Mouse (Mus musculus) liver, embryonic 15.5 days (tissue): ENCODE measurements around the gene Stx1b. TPM values are rescaled to one million over a fixed set of nuclear protein-coding genes. Genes with fewer than 3 reads are reported as not detected.
"Not testable (repeated sequence)": the region's sequence is repeated elsewhere in the genome, so short reads cannot be mapped to it uniquely, and the experiment has no call there.

Experiments
- ATAC-seq: fragments of 200-750 bp; cut with Nextera tagmentation; 2 replicates; pipeline ENCODE4 v1.8.0; 2017; ENCODE audit warnings: moderate number of reproducible peaks, mild to moderate bottlenecking, moderate library complexity; ENCODE audit not compliant: insufficient read depth
- H3K27ac ChIP-seq: fragments of 300-500 bp; sonication (generic); replicated peaks from 2 replicates; pipeline ENCODE4 v1.5.1; 2015; ENCODE audit warnings: mild to moderate bottlenecking, inconsistent platforms
- H3K27me3 ChIP-seq: fragments of 300-500 bp; sonication (generic); 2 replicates; pipeline ENCODE4 v1.6.1; 2015; ENCODE audit warnings: mild to moderate bottlenecking, inconsistent platforms
- H3K36me3 ChIP-seq: fragments of 300-500 bp; sonication (generic); replicated peaks from 2 replicates; pipeline ENCODE4 v1.6.1; 2015; ENCODE audit warnings: moderate library complexity, mild to moderate bottlenecking, inconsistent platforms
- H3K4me1 ChIP-seq: fragments of 300-500 bp; sonication (generic); replicated peaks from 2 replicates; pipeline ENCODE4 v1.6.1; 2015; ENCODE audit warnings: inconsistent platforms
- H3K4me2 ChIP-seq: fragments of 300-500 bp; sonication (generic); 2 replicates; pipeline ENCODE4 v1.6.1; 2015; ENCODE audit warnings: moderate library complexity, mild to moderate bottlenecking, inconsistent platforms
- H3K4me3 ChIP-seq: fragments of 300-500 bp; sonication (generic); replicated peaks from 2 replicates; pipeline ENCODE4 v1.5.1; 2015; ENCODE audit warnings: mild to moderate bottlenecking, inconsistent platforms
- H3K9ac ChIP-seq: fragments of 300-500 bp; sonication (generic); 2 replicates; pipeline ENCODE4 v1.6.1; 2015; ENCODE audit warnings: moderate library complexity, mild to moderate bottlenecking, inconsistent platforms
- H3K9me3 ChIP-seq: fragments of 300-500 bp; sonication (generic); replicated peaks from 2 replicates; pipeline ENCODE4 v1.6.1; 2016; ENCODE audit warnings: inconsistent platforms
- WGBS: fragments of 180-500 bp; shearing (Covaris S2); methylation state at CpG from one replicate; pipeline ENCODE4 v1.1.7; 2015; ENCODE audit warnings: mixed read lengths; ENCODE audit not compliant: insufficient replicate concordance; 5-methylcytosine and 5-hydroxymethylcytosine counted together
- polyA plus RNA-seq: library from polyadenylated mRNA; unstranded; fragments of >200 nt; fragmentation: Nextera tagmentation; extraction: Ambion mirVana; gene quantifications from 2 replicates; pipeline ENCODE4 v1.2.1, GENCODE M21; 2015

The Stx1b gene
- polyA plus RNA-seq, 1 experiment from 2014 or later, result 0.43 TPM

DNA sequence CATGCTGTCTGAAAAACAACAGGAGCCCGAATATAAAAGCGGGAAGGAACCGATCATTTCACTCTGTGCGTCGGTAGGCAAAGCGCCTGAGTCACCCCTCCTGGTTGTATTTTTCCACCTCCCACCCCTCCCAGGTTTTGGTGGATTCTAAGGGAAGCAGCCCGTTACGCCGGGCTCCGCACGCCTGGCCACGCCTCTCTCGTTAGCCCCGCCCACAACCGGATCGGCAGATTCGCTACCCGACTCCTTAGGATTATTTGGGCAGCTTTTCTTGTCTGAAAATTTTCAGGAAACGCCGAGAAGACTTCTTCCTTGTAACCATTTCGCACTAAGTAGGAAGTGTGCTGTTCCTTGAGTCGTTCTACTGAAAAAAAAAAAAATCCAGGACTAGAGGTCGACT is 47.9 kb downstream of the Stx1b start, which contains the start of gene Setd1a:
Gene Setd1a, plus strand, starts transcription at position 245 of the 400 bp plus-strand sequence.
- WGBS, result under 1% methylated on average over 23 of the region's 23 CpGs
- ATAC-seq, result peak; percentile 56
- H3K4me1 ChIP-seq, result peaks cover 53% of the 10 kb centered on the region

DNA sequence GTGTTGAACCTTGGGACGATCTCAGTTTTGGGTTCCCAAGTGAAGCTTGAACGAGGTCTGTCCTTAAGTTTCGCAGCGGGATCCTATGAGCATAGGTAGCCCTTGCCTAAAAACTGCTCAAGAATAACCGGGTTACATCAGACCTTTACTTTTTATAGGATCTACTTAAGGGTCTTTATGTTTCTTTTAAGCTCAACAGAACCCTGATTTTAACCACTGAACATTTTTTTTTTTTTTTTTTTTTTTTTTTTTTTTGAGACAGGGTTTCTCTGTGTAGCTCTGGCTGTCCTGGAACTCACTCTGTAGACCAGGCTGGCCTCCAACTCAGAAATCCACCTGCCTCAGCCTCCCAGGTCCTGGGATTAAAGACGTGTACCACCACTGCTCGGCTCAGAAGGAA is 48.5 kb downstream of the Stx1b start:
- H3K27ac ChIP-seq, result peak overlapping the region; percentile 97
- peaks cover 59% of the 10 kb centered on the region for H3K4me1 ChIP-seq
- 62% methylated on average over 7 of the region's 7 CpGs for WGBS
- H3K4me3 ChIP-seq, result peak overlapping the region; percentile 92
- peak overlapping the region; percentile 83 for H3K9ac ChIP-seq
- not testable (repeated sequence) for H3K9me3 ChIP-seq, ATAC-seq, H3K27me3 ChIP-seq
- peaks cover 25% of the 10 kb centered on the region for H3K36me3 ChIP-seq
- peak overlapping the region; percentile 91 for H3K4me2 ChIP-seq

More for the DNA sequence above, 47.9 kb downstream of the Stx1b start, which contains the start of gene Setd1a:
- Histone ChIP-seq H3K36me3 (peaks cover 31% of the 10 kb centered on the region), H3K27me3 (no peaks in the 10 kb centered on the region), H3K4me3 (peak within 1 kb of the TSS; percentile 92), H3K27ac (peak within 1 kb of the TSS; percentile 97), H3K9ac (peak within 1 kb of the TSS; percentile 83), H3K9me3 (no peaks in the 10 kb centered on the region), H3K4me2 (peak within 1 kb of the TSS; percentile 91)

DNA sequence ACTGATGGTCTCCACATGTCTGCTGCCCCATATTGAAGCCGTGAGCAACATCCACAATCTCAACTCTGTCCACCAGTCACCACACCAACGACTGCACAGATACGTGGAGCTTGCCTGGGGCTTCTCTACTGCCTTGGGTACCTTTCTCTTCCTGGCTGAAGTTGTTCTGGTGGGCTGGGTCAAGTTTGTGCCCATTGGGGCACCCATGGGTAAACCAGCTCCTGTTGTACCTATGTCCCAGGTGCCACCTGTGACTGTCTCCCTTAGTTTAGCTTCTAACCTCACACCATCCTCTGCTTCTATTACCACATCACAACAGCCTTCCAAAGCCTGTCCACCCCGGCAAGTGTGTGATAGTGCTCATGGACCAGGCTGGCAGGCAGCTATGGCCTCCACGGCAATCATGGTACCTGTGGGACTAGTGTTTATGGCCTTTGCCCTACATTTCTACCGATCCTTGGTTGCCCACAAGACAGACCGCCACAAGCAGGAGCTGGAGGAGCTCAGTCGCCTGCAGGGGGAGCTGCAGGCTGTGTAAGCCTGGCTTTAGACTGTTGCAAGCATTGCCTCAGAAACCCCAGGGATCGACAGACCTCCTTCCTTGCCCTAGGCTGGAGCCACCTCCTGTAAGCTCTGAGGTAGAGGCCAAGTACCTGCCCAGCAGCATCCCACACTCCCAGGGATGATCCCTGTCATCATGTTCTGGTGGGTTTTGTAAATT is 50.5 kb downstream of the Stx1b start:
- 35% methylated on average over 9 of the region's 9 CpGs for WGBS
- peaks cover 73% of the 10 kb centered on the region for H3K4me1 ChIP-seq
- no peak overlapping the region for H3K9ac ChIP-seq
- H3K36me3 ChIP-seq, result peaks cover 6% of the 10 kb centered on the region
- no peak overlapping the region for H3K4me3 ChIP-seq
- H3K27ac ChIP-seq, result no peak overlapping the region
- no peak overlapping the region for H3K4me2 ChIP-seq
- H3K9me3 ChIP-seq, result no peaks in the 10 kb centered on the region
- ATAC-seq, result no peak
- no peaks in the 10 kb centered on the region for H3K27me3 ChIP-seq

DNA sequence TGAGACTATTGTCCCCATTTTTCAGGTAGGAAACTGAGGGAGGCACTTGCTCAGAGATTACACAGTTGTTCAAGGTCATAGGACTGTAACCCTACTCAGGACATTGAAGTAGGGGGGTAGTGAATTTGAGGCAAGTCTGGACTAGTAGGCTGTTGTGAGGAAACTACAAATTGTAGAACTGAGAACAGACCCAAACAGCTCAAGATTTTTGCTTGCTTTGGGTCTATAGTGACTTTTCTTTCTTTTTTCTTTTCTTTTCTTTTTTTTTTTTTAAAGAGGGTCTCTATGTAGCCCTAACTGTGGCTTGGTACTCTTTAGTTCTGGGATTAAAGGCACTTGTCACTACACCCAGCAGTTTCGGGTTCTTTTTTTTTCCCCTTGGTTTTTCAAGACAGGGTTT is 51.8 kb downstream of the Stx1b start:
- H3K4me3 ChIP-seq, result no peak overlapping the region
- H3K9me3 ChIP-seq, result no peaks in the 10 kb centered on the region
- ATAC-seq, result no peak
- peaks cover 74% of the 10 kb centered on the region for H3K4me1 ChIP-seq
- H3K27ac ChIP-seq, result no peak overlapping the region; the same call in 1 of the 2 replicates
- no peaks in the 10 kb centered on the region; the same call in 1 of the 2 replicates for H3K36me3 ChIP-seq
- no peaks in the 10 kb centered on the region for H3K27me3 ChIP-seq
- WGBS, result 78% methylated on average over 1 of the region's 1 CpGs
- H3K9ac ChIP-seq, result no peak overlapping the region
- no peak overlapping the region for H3K4me2 ChIP-seq

DNA sequence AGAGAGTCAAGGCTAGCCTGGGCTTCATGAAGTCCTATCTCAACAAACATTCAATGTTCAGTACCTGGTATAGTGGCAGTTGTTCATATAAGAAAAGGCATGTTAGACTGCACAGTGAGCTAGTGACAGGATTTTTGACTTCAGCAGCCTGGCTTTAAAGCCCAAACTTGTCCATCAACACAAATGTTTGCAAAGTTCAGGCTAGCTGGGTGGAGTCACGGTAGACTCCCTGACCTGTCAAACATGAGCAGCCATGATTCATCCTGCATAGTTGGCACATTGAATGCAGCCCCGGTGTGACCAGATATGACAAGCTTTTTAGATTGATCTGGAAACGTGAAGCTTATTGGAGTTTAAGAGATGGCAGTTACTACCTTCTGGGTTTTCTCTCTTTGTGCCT is 52.3 kb downstream of the Stx1b start:
- no peaks in the 10 kb centered on the region for H3K9me3 ChIP-seq
- no peak overlapping the region; the same call in 1 of the 2 replicates for H3K27ac ChIP-seq
- H3K27me3 ChIP-seq, result no peaks in the 10 kb centered on the region
- peaks cover 79% of the 10 kb centered on the region for H3K4me1 ChIP-seq
- H3K4me3 ChIP-seq, result no peak overlapping the region
- H3K9ac ChIP-seq, result no peak overlapping the region
- no peaks in the 10 kb centered on the region; the same call in 1 of the 2 replicates for H3K36me3 ChIP-seq
- H3K4me2 ChIP-seq, result no peak overlapping the region
- ATAC-seq, result no peak
- WGBS, result 38% methylated on average over 3 of the region's 3 CpGs

DNA sequence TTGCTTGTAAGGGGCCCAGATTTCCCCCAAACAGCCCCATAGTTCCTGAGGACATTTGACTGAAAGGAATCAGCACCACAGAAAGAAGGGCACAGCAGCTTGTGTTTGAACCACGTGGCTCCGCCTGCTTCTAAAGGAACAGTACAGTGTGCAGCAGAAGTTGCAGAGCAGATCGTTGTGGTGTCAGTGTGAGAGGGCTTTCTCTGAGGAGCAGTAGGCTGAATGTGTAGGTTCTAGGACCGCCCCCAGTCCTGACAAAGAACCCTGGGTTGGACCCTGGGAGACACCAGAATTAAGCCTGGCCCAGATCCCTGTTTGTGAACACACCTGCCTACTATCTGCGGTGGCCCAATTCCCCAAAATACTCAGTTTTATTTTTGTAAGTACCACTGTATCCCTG is 53.1 kb downstream of the Stx1b start:
- WGBS, result 37% methylated on average over 5 of the region's 5 CpGs
- Histone ChIP-seq H3K27me3 (no peaks in the 10 kb centered on the region), H3K4me3 (0 out of 2 replicates have a peak overlapping the region, but pooled peaks have one; percentile 72), H3K4me1 (peaks cover 86% of the 10 kb centered on the region), H3K4me2 (peak overlapping the region; percentile 93), H3K36me3 (no peaks in the 10 kb centered on the region; the same call in 1 of the 2 replicates), H3K9me3 (no peaks in the 10 kb centered on the region), H3K27ac (peak overlapping the region; percentile 97), H3K9ac (no peak overlapping the region)
- ATAC-seq, result no peak

DNA sequence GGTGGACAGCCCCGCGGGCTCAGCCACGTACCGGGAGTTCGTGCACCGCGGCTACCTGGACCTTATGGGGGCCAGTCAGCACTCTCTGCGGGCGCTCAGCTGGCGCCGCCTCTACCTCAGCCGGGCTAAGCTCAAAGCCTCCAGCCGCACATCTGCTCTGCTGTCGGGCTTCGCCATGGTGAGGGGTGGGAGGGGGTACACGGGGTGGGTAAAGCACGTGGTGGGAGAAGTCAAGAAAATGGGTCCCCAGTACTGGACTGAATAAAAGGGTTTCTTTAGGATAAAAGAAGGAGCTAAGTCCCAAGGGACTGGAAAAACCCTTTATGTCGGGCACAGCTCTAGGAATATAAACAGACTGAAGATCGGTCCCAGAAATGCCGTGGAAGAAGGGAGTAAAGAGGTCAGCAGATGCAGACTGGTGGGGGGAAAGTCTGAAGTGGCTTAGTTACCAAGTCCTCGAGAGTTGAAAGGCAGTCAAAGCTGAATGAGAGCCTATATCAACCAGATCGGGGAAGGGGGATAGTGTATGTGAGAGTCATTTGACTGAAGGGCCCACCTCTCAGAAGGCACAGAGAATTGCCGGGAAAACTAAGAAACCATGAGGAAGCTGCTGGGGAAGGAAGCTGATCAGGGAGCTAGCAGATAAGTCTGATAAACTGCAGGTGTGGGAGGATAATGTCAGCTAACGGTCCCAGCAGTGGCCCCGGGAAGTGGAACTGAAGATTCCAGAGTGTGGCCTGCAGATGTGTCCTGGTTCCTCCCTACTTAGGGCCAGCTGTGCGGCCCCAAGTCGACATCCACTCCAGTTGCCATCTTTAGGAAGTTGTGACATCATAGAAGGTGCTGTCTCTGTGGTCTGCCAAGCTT is 54.1 kb downstream of the Stx1b start:
- ATAC-seq, result no peak
- H3K36me3 ChIP-seq, result no peaks in the 10 kb centered on the region; the same call in 1 of the 2 replicates
- peak overlapping the region; percentile 93 for H3K4me2 ChIP-seq
- H3K4me3 ChIP-seq, result peak overlapping the region; percentile 72
- no peaks in the 10 kb centered on the region for H3K9me3 ChIP-seq
- peaks cover 86% of the 10 kb centered on the region for H3K4me1 ChIP-seq
- H3K27me3 ChIP-seq, result no peaks in the 10 kb centered on the region
- 1% methylated on average over 27 of the region's 27 CpGs for WGBS
- peak overlapping the region; percentile 97 for H3K27ac ChIP-seq
- H3K9ac ChIP-seq, result peak overlapping the region; percentile 79

DNA sequence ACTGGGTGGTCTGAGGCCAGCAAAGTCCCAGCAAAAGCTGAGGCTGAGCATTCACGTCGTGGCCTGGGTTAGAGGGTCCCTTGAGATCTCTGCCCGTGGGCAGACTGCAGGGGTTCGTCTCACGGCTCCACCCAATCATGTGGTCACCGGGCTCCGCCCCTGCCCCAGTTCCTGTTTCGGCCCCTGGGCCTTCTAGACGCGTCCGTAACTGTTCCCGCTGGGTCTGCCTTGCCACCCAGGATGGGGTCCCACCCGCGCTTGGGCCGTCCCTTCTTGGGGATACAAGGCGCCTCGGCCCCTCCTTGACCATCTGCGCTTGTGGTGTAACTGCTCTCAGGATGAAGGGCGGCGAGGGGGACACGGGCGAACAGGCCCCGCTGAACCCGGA is 54.7 kb downstream of the Stx1b start, which contains the start of gene Orai3:
Gene Orai3, plus strand, starts transcription at position 165 of the 388 bp plus-strand sequence.
- 0% methylated on average over 24 of the region's 24 CpGs for WGBS
- Histone ChIP-seq H3K9me3 (no peaks in the 10 kb centered on the region), H3K27me3 (no peaks in the 10 kb centered on the region), H3K9ac (peak within 1 kb of the TSS; percentile 79), H3K4me2 (peak within 1 kb of the TSS; percentile 93), H3K27ac (peak within 1 kb of the TSS; percentile 97), H3K4me3 (peak within 1 kb of the TSS; percentile 72), H3K36me3 (no peaks in the 10 kb centered on the region; the same call in 1 of the 2 replicates), H3K4me1 (peaks cover 84% of the 10 kb centered on the region)
- peak; percentile 16 for ATAC-seq

DNA sequence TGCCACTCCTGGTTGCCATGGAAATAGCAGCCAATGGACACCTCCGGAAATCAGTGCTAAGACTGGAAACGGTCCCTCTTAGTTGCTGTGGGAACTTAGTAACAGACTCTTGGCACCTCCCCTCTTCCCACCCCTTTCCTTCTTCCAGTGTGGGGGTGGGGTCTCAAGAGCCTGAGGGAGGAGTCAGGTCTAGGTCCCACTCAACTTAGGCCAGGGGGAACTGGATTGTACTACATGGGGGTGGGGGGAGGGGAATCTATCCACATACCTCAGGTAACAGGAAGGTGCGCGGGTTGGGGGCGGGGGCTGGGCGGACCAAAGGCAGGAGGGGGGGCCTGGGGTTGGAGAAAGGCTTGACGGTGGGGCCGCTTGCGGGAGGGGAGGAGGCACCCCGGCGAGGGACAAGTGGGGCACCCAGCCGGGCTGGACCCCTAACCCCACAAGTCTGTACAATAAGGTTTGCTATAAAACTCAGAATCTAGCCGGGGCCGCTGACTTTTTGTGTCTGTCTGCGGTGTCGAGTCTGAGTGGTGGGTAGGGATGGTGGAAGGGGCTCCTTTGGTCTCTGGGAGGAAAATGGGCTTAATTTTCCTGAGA is 55.3 kb downstream of the Stx1b start:
- Histone ChIP-seq H3K27ac (peak overlapping the region; percentile 97), H3K9me3 (no peaks in the 10 kb centered on the region), H3K36me3 (peaks cover 2% of the 10 kb centered on the region; the same call in 1 of the 2 replicates), H3K4me3 (peak overlapping the region; percentile 72), H3K4me2 (peak overlapping the region; percentile 93), H3K4me1 (peaks cover 78% of the 10 kb centered on the region), H3K9ac (peak overlapping the region; percentile 79), H3K27me3 (no peaks in the 10 kb centered on the region)
- peak; percentile 5; the same call in 1 of the 2 replicates for ATAC-seq
- WGBS, result 1% methylated on average over 16 of the region's 16 CpGs

DNA sequence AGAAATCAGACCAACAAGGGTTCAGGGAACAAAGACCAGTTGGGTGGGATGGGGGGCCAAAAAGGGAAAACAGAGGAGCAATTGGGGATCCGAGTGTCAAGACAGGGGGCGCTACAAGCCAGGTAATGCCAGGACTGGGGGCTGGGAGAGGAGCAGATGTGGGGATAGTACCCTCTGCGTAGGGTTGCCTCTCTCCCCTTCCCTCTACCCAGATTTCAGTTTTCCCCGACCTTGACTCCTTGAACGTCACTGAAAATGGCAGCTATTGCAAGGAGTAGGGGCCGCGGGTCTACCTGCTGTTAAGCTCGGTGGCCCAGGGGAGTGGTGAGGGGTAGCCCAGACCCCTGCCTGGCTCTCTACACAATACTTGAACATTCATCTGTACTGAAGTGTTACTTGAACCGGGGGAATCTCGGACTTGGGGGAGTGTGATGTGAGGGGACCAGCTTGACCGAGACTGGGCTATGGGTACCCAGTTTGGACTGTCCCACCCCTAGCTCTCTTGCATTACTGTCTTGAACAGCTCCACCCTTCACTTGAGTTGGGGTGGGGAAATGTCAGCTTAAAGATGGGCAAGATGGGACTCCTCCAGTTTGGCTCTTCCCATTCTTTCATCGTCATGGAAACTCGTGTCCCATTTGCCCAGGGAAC is 55.9 kb downstream of the Stx1b start:
- ATAC-seq, result no peak
- no peaks in the 10 kb centered on the region for H3K9me3 ChIP-seq
- H3K27me3 ChIP-seq, result no peaks in the 10 kb centered on the region
- peak overlapping the region; percentile 97 for H3K27ac ChIP-seq
- 0 out of 2 replicates have a peak, but pooled peaks cover 5% of the 10 kb centered on the region for H3K36me3 ChIP-seq
- H3K4me1 ChIP-seq, result peaks cover 72% of the 10 kb centered on the region
- H3K9ac ChIP-seq, result peak overlapping the region; percentile 78
- 50% methylated on average over 13 of the region's 13 CpGs for WGBS
- peak overlapping the region; percentile 72 for H3K4me3 ChIP-seq
- peak overlapping the region; percentile 93 for H3K4me2 ChIP-seq
